Mouse (Mus musculus) CD8-positive naive resting alpha-beta T cell, adult 2 months (primary cell): ENCODE results near the gene Zfp784.

Source experiments
- DNase-seq, 2 experiments: peaks; one replicate each; pipeline ENCODE4 v3.0.0; 2022; ENCODE audit warnings: low read depth in 2 of 2, low spot score in 2 of 2

The Zfp784 gene

DNA sequence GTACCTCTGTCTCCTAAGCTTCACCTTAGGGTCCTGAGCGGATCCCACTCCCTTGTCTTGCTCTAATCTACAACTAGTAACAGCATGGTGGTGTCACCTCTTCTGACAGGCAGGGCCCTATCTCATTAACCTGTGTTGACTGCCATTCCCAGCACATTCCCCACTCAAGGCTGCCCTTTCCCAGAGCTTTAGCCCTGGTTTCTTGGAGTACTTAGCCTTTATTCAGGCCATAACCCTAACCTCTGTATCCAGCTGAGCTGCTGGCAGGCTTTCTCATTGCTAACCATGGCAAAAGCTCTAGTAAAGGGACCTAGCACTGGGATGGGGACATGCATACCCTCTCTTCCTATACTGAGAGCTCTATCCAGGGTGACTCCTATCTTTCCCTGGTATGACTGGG is 20.4 kb upstream of the Zfp784 start:
- DNase-seq, result no peak

DNA sequence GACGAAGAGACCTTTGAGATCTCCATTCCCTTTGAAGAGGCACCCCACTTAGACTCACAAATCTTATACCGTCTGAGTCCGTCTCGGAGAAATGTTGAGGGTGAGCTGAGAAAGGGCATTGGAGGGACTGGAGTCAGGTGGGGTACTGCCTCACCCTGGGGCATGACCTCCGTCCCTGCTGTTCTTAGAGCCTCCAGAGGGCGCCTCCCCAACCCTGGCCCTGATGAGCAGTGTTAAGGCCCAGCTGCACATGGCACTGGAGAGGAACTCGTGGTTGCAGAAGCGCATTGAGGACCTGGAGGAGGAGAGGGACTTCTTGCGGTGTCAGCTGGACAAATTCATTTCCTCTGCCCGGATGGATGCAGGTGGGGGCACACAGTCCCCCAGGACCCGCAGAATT is 19.6 kb upstream of the Zfp784 start:
- no peak for DNase-seq

DNA sequence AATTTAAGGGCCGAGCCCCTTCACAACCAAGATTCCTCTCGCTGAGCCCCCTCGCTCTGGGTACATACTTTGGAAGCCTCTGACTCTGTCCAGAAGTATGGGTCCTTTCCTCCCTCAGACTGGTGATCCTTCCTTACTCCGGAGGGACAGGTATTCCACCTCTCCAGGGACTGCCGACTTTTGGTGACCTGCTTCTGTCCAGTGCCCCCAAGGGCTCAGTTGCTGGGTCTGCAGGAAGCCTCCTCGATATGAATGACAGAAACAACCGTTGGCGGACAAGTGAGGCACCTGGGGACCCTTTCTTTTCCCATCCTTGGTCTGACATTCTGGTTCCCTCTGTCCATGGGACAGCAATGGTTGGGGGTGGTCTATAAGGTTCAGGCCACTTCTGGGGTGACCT is 19.1 kb upstream of the Zfp784 start:
- no peak for DNase-seq

- DNase-seq, result no peak
These were observed 18.5 kb upstream of the Zfp784 start for GRCm38 (mm10) chr7:5056651-5057263.

DNA sequence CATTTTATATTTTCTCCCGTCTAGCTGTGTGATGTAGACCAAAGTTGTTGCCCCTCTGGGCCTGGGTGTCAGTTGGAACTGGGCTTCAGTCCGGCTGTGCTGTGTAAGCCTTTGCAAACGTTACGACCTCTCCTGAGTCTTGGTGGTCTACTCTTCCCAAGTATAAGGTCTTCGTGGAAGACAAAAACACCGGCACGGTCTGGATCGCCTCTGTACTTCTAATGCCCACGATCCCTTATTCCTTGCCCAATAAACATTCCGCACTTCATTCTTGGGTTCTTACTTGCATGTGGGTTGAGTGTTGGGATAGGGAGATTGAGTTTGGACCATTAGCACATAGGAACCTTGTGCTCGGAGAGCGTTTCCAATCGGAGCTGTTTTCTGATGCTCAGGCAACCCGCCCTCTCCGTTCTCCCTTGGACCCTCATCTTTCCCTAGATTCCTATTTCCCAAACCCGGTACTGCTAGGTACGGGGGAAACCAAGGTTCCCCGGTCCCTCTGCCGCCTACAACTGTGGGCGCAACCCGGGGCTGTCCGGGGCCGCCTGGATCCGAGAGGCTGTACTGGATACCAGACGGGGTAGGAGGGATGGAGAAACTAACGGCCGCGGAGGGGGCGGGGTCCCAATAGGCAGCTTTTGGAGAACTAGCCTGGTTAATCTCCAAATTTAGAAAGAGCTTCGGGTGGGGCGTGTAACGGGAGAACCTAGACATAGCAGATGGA is 15.4 kb upstream of the Zfp784 start:
- DNase-seq, result no peak

DNA sequence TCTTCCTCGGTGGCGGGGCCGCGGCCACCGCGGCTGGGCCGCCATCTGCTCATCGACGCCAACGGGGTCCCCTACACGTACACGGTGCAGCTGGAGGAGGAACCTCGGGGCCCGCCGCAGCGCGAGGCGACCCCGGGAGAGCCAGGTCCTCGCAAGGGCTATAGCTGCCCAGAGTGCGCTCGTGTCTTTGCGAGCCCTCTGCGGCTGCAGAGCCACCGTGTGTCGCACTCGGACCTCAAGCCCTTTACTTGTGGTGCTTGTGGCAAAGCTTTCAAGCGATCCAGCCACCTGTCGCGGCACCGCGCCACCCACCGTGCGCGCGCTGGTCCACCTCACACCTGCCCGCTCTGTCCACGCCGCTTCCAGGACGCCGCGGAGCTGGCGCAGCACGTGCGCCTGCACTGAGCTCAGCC is 14.7 kb upstream of the Zfp784 start:
- no peak for DNase-seq

DNA sequence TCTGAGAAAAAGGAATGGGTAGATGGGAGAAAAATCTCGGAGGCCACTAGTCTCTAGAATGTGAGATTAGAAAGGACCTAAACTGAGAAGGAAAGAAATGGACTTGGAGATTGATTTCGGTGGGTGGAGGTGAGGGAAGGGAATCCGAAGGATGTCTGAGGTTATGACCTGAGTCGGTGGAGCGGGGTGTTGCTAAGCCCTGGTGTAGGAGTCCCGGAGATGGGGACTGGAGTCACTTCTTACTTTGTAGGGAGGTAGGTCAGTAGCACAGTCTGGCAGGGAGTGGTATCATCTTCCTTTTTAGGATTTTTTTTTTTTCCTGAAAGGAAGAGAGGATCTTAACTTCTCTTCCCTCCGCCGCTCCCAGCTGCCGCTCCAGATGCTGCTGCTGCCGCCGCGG is 14.2 kb upstream of the Zfp784 start:
- no peak for DNase-seq

GRCm38 (mm10) chr7:5051193-5052192 is 13.2 kb upstream of the Zfp784 start, which contains the start of gene Zfp580:
Gene Zfp580, plus strand, starts transcription at chr7:5051538.
- DNase-seq, result peak; percentile 55 to 62

- DNase-seq, result peak; percentile 28 to 53
These were observed 9.1 kb upstream of the Zfp784 start for GRCm38 (mm10) chr7:5047313-5047712.

GRCm38 (mm10) chr7:5046112-5046511 is 7.9 kb upstream of the Zfp784 start:
- no peak for DNase-seq

- no peak for DNase-seq
These were observed 6.7 kb upstream of the Zfp784 start for GRCm38 (mm10) chr7:5044981-5045380.

DNA sequence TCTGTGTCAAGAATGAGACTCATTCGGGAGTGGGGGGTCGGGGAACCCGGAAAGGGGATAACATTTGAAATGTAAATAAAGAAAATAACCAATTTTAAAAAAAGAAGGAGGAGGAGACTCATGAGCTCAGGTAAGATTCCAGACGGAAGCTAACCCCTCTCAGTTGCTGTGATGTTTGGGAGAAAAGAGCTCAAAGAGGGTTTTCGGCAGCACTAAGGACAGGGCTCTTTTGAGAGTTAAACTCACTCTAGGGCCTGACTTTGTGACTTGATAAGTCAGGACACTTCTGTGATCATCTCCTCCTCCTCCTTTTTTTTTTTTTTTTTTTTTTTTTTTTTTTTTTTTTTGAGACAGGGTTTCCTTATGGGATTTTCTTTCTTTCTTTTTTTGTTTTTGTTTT is 694 bp upstream of the Zfp784 start:
- no peak for DNase-seq

- no peak for DNase-seq
These were observed 779 bp downstream of the Zfp784 start for GRCm38 (mm10) chr7:5037467-5037866.

GRCm38 (mm10) chr7:5037026-5037425 is 1.2 kb downstream of the Zfp784 start:
- DNase-seq, result no peak

DNA sequence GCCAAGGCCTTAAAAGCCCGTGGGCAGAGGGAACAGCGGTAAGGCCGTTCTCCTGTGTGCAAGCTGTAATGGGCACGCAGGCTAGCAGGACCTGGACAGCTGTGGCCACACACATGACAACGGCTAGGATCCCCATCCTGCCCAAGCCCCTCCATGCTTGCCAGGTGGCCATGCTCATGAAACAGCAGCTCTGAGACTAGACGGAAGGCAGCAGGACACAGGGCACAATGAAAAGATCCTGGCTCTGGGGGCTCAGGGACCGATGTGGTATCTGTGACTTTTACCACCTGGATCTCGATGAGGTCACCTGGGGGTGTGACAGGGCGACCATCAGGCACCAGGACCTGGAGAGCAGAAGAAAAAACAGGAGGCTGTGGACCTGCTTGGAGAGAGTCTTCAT is 2.1 kb downstream of the Zfp784 start:
- DNase-seq, result no peak

GRCm38 (mm10) chr7:5035628-5036027 is 2.6 kb downstream of the Zfp784 start:
- no peak for DNase-seq

DNA sequence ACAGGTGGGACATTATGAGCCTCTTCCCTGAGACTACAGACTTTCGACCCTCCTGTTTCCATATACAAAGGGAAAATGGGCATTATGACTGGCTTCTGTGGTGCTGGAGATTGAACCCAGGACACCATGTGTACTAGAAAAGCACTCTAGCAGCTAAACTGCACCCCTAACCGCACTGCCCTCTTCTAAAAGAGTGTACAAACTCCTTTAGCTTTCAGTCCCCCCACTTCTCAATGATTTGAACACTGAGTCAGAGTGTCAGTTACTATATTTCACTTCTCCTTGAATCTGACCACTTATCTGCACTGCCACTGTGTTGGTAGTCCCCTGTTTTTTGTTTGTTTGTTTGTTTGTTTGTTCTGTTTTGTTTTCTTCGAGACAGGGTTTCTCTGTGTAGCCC is 4.4 kb downstream of the Zfp784 start, which contains the start of gene 4632433K11Rik:
Gene 4632433K11Rik (plus strand): TSS at position 301 of the 400 bp plus-strand sequence.
- no peak for DNase-seq

GRCm38 (mm10) chr7:5031496-5031895 is 6.8 kb downstream of the Zfp784 start:
- no peak for DNase-seq

- DNase-seq, result no peak
These were observed 7.5 kb downstream of the Zfp784 start for GRCm38 (mm10) chr7:5030554-5031275.

DNA sequence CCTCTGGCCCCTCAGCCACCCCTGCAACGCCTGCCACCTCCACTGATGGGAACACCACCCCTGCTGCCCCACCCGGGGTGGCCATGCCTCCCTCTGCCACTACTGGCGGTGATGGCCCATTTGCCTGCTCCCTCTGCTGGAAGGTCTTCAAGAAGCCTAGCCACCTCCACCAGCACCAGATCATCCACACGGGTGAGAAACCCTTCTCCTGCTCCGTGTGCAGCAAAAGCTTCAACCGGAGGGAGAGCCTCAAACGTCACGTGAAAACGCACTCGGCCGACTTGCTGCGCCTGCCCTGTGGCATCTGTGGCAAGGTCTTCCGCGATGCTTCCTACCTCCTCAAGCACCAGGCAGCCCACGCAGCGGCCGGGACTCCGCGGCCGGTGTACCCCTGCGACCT is 8.3 kb downstream of the Zfp784 start:
- no peak for DNase-seq

DNA sequence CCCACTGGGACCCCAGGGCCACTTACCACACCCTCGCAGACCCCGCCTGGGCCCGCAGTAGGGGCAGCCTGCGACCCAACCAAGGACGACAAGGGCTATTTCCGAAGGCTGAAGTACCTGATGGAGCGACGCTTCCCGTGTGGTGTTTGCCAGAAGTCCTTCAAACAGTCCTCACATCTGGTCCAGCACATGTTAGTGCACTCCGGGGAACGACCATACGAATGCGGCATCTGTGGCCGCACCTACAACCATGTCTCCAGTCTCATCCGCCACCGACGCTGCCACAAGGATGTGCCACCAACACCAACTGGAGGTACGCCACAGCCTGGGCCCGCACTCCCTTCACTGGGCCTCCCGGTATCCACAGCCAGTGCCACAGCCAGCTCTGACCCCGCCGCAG is 8.7 kb downstream of the Zfp784 start:
- no peak for DNase-seq
